Mouse (Mus musculus) hindbrain, embryonic 12.5 days (tissue): Measurements from ENCODE around the gene Adcyap1. TPM values are rescaled to one million over a fixed set of nuclear protein-coding genes. Genes with fewer than 3 reads are reported as not detected.

Experiments
- ATAC-seq: fragments of 200-750 bp; cut with Nextera tagmentation; 2 replicates; pipeline ENCODE4 v1.8.0; 2017; ENCODE audit warnings: moderate TSS enrichment; ENCODE audit not compliant: low FRiP score
- H3K27ac ChIP-seq: fragments of 300-500 bp; sonication (generic); 2 replicates; pipeline ENCODE4 v1.5.1; 2016; ENCODE audit warnings: mild to moderate bottlenecking
- H3K27me3 ChIP-seq: fragments of 300-500 bp; sonication (generic); 2 replicates; pipeline ENCODE4 v1.6.1; 2016; ENCODE audit warnings: mild to moderate bottlenecking
- H3K36me3 ChIP-seq: fragments of 300-500 bp; sonication (generic); 2 replicates; pipeline ENCODE4 v1.6.1; 2016; ENCODE audit warnings: mild to moderate bottlenecking
- H3K4me1 ChIP-seq: fragments of 300-500 bp; sonication (generic); 2 replicates; pipeline ENCODE4 v1.6.1; 2016
- H3K4me2 ChIP-seq: fragments of 300-500 bp; sonication (generic); replicated peaks from 2 replicates; pipeline ENCODE4 v1.6.1; 2016; ENCODE audit warnings: mild to moderate bottlenecking
- H3K4me3 ChIP-seq: fragments of 300-500 bp; sonication (generic); 2 replicates; pipeline ENCODE4 v1.5.1; 2016; ENCODE audit warnings: mild to moderate bottlenecking
- H3K9ac ChIP-seq: fragments of 300-500 bp; sonication (generic); 2 replicates; pipeline ENCODE4 v1.6.1; 2016; ENCODE audit warnings: mild to moderate bottlenecking, moderate library complexity
- H3K9me3 ChIP-seq: fragments of 300-500 bp; sonication (generic); replicated peaks from 2 replicates; pipeline ENCODE4 v1.6.1; 2016; ENCODE audit warnings: mild to moderate bottlenecking
- WGBS: fragments of 180-500 bp; shearing (Covaris S2); methylation state at CpG from one replicate; pipeline ENCODE4 v1.1.7; 2016; 5-methylcytosine and 5-hydroxymethylcytosine counted together
- polyA plus RNA-seq: library from polyadenylated mRNA; unstranded; fragments of >200 nt; fragmentation: Nextera tagmentation; extraction: Ambion mirVana; gene quantifications from 2 replicates; pipeline ENCODE4 v1.2.1, GENCODE M21; 2016

The Adcyap1 gene
- polyA plus RNA-seq, 1 experiment from 2014 or later = 21.8 TPM

DNA sequence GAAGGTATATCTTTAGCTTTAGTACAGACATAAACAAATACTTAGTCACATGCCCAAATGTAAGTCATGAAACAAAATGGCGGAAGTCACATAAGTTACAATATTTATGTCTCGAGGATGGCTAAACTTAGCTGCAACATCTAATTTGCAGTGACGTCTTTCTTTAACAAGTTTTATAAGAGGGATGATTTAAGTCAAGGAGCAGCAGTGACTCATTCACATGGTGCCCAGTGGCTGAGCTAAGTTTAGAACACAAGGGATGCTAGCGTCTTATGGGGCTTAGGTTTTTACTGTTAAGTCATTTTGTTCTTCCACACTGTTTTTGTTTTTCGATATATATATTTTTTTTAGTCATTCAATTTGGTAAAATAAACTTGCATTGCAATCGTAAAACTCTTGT, 19.0 kb downstream of the Adcyap1 start:
- Histone ChIP-seq H3K36me3 (no peaks in the 10 kb centered on the region), H3K4me2 (no peak overlapping the region), H3K4me1 (no peaks in the 10 kb centered on the region), H3K27ac (no peak overlapping the region), H3K4me3 (no peak overlapping the region), H3K9me3 (no peaks in the 10 kb centered on the region), H3K27me3 (no peaks in the 10 kb centered on the region), H3K9ac (no peak overlapping the region)
- 95% methylated on average over 6 of the region's 6 CpGs for WGBS
- ATAC-seq = no peak

DNA sequence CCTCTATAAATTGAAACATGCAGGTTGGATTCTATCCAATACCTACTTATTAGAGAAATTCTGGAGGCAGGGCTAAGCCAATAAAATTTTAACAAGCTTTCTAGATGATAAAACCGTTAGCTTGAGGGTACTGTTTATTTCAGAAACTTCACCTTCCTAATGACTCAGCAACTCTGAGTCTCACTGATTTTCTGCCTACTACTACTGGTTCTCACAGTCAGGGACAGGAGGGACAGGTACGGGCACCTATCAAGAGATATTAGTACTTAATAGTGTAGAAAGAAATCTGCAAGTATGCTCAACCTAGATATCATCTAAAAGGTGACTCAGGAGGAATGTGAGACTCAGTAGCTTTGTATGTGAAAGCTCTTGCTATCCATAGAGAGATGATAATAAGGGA, 19.8 kb downstream of the Adcyap1 start:
- H3K4me2 ChIP-seq = no peak overlapping the region
- no peaks in the 10 kb centered on the region for H3K4me1 ChIP-seq
- no peak for ATAC-seq
- 91% methylated on average over 2 of the region's 2 CpGs for WGBS
- no peak overlapping the region for H3K9ac ChIP-seq
- no peaks in the 10 kb centered on the region for H3K36me3 ChIP-seq
- H3K27ac ChIP-seq = no peak overlapping the region
- no peak overlapping the region for H3K4me3 ChIP-seq
- H3K9me3 ChIP-seq = no peaks in the 10 kb centered on the region
- H3K27me3 ChIP-seq = no peaks in the 10 kb centered on the region

GRCm38 (mm10) chr17:93237355-93237754, 38.5 kb downstream of the Adcyap1 start:
- Histone ChIP-seq H3K36me3 (no peaks in the 10 kb centered on the region), H3K27ac (no peak overlapping the region), H3K27me3 (no peaks in the 10 kb centered on the region), H3K9me3 (no peaks in the 10 kb centered on the region), H3K9ac (no peak overlapping the region), H3K4me2 (no peak overlapping the region), H3K4me1 (no peaks in the 10 kb centered on the region), H3K4me3 (no peak overlapping the region)
- ATAC-seq = no peak
